26 mouse cellular contexts compared by ENCODE assay signal in genomic region chr17:84052437-84052836, GRCm38 (mm10).
DNase-seq lines count a peak whose midpoint lies in the region; ATAC-seq and TF ChIP-seq lines count a peak whose summit lies in the region.
"Had no signal": no experiment of that assay in that cellular context is flagged by ENCODE, and none has a peak within 500 bp of the region (broad histone marks: within the 10 kb centered on the region; RNA-seq: fewer than 3 reads in every experiment).

No protein-coding gene starts in this region.

- DNase-seq in cerebellum, postnatal 10 days, result peak; percentile 36 to 63
- DNase-seq in cerebellum, adult 11 months, result no peak
- DNase-seq in forebrain, embryonic 10.5 days (ENCODE audit: extremely low spot score, low spot score), result no peak
- no peak for DNase-seq in forebrain, postnatal 0 days
- peak; percentile 46 for DNase-seq in gastrocnemius, postnatal 14 days
- DNase-seq in gastrocnemius, adult 18-20 months (ENCODE audit: low spot score), result no peak
- DNase-seq in hindbrain, embryonic 10.5 days (ENCODE audit: low spot score), result no peak
- DNase-seq: adrenal gland, adult 2 months; adrenal gland, postnatal 10 days; adrenal gland, postnatal 25 days; B cell, adult 2 months; cerebellum, adult 11-12 months; cerebellum, adult 2 months; cerebellum, adult 9-10 months; cerebellum, postnatal 14 days; cerebellum, postnatal 36 days; embryo, embryonic 11 days had no signal

- H3K9me3 ChIP-seq in forebrain, embryonic 10.5 days, result peaks cover 10% of the 10 kb centered on the region; the same call in 1 of the 2 replicates
- 0 out of 2 replicates have a peak, but pooled peaks cover 3% of the 10 kb centered on the region for H3K9me3 ChIP-seq in forebrain, postnatal 0 days (ENCODE audit: low read length)
- peaks cover 3% of the 10 kb centered on the region; the same call in 1 of the 2 replicates for H3K9me3 ChIP-seq in hindbrain, embryonic 10.5 days
- H3K9me3 ChIP-seq in hindbrain, embryonic 13.5 days, result no peaks in the 10 kb centered on the region
- H3K9me3 ChIP-seq: forebrain, embryonic 15.5 days had no signal

- H3K27ac ChIP-seq in forebrain, embryonic 10.5 days, result peak overlapping the region; percentile 48
- no peak overlapping the region for H3K27ac ChIP-seq in forebrain, postnatal 0 days (ENCODE audit: low read depth, low read length)
- 0 out of 2 replicates have a peak overlapping the region, but pooled peaks have one; percentile 35 for H3K27ac ChIP-seq in hindbrain, embryonic 10.5 days
- H3K27ac ChIP-seq in hindbrain, embryonic 13.5 days, result no peak overlapping the region
- H3K27ac ChIP-seq: embryonic facial prominence, embryonic 12.5 days; forebrain, embryonic 13.5 days; forebrain, embryonic 15.5 days had no signal

- peaks cover 14% of the 10 kb centered on the region for H3K4me1 ChIP-seq in forebrain, embryonic 10.5 days
- no peaks in the 10 kb centered on the region for H3K4me1 ChIP-seq in forebrain, postnatal 0 days (ENCODE audit: insufficient read depth)
- peaks cover 21% of the 10 kb centered on the region for H3K4me1 ChIP-seq in hindbrain, embryonic 10.5 days (replicated peaks)
- H3K4me1 ChIP-seq in hindbrain, embryonic 13.5 days (replicated peaks), result 0 out of 2 replicates have a peak, but pooled peaks cover 4% of the 10 kb centered on the region
- H3K4me1 ChIP-seq: embryonic facial prominence, embryonic 12.5 days had no signal

- H3K27me3 ChIP-seq in forebrain, embryonic 10.5 days (ENCODE audit: poor library complexity, severe bottlenecking), result no peaks in the 10 kb centered on the region
- H3K27me3 ChIP-seq in forebrain, postnatal 0 days (ENCODE audit: insufficient read depth, low read length), result no peaks in the 10 kb centered on the region
- H3K27me3 ChIP-seq in hindbrain, embryonic 10.5 days (ENCODE audit: insufficient read depth, poor library complexity, severe bottlenecking), result no peaks in the 10 kb centered on the region
- no peaks in the 10 kb centered on the region for H3K27me3 ChIP-seq in hindbrain, embryonic 13.5 days
- H3K27me3 ChIP-seq: embryonic facial prominence, embryonic 12.5 days; forebrain, embryonic 13.5 days; forebrain, embryonic 15.5 days; Patski had no signal

- WGBS in forebrain, embryonic 10.5 days, result 84% methylated on average over 8 of the region's 8 CpGs
- WGBS in forebrain, postnatal 0 days, result 69% methylated on average over 8 of the region's 8 CpGs
- 87% methylated on average over 8 of the region's 8 CpGs for WGBS in hindbrain, embryonic 10.5 days
- 81% methylated on average over 8 of the region's 8 CpGs for WGBS in hindbrain, embryonic 13.5 days

- no peak overlapping the region for H3K4me2 ChIP-seq in forebrain, postnatal 0 days (ENCODE audit: low read depth)
- H3K4me2 ChIP-seq in hindbrain, embryonic 13.5 days, result no peak overlapping the region
- H3K4me2 ChIP-seq: embryonic facial prominence, embryonic 12.5 days; forebrain, embryonic 13.5 days; forebrain, embryonic 15.5 days had no signal

- ATAC-seq in forebrain, postnatal 0 days, result no peak
- ATAC-seq in hindbrain, embryonic 13.5 days (ENCODE audit: low FRiP score), result no peak
- ATAC-seq: activated CD4-positive, CD25-positive, alpha-beta regulatory T cell, adult 4 months; CD4-positive, CD25-positive, alpha-beta regulatory T cell, adult 4 months; forebrain, embryonic 13.5 days; forebrain, embryonic 15.5 days; Patski had no signal

- no peak overlapping the region for H3K9ac ChIP-seq in forebrain, postnatal 0 days
- H3K9ac ChIP-seq in hindbrain, embryonic 13.5 days, result no peak overlapping the region
- H3K9ac ChIP-seq: embryonic facial prominence, embryonic 12.5 days; forebrain, embryonic 13.5 days; forebrain, embryonic 15.5 days had no signal

- intact Hi-C loops in gastrocnemius, postnatal 14 days (cut with DNase I; ENCODE audit: low total_unique reads), result no loop called here

- H3K36me3 ChIP-seq in forebrain, embryonic 10.5 days (replicated peaks), result no peaks in the 10 kb centered on the region
- H3K36me3 ChIP-seq in forebrain, postnatal 0 days (ENCODE audit: insufficient read depth), result no peaks in the 10 kb centered on the region
- H3K36me3 ChIP-seq in hindbrain, embryonic 10.5 days, result no peaks in the 10 kb centered on the region
- no peaks in the 10 kb centered on the region for H3K36me3 ChIP-seq in hindbrain, embryonic 13.5 days
- H3K36me3 ChIP-seq: embryonic facial prominence, embryonic 12.5 days; forebrain, embryonic 15.5 days; G1E had no signal

- H3K4me3 ChIP-seq in forebrain, embryonic 10.5 days, result no peak overlapping the region
- no peak overlapping the region for H3K4me3 ChIP-seq in forebrain, postnatal 0 days (ENCODE audit: low read depth, low read length)
- H3K4me3 ChIP-seq in hindbrain, embryonic 10.5 days, result no peak overlapping the region
- no peak overlapping the region for H3K4me3 ChIP-seq in hindbrain, embryonic 13.5 days
- H3K4me3 ChIP-seq: embryonic facial prominence, embryonic 12.5 days; erythroblast, embryonic 14.5 days; forebrain, embryonic 13.5 days; forebrain, embryonic 15.5 days had no signal

- TF ChIP-seq CTCF in forebrain, postnatal 0 days (IDR thresholded peaks at IDR 0.05; ENCODE audit: low read depth), result no peak

Comparison
In these comparisons a context has a peak if more than half of its experiments do, and no peak if none do; other contexts are left out.
1. DNase-seq: peak in cerebellum, postnatal 10 days (2 of 2) and gastrocnemius, postnatal 14 days (single experiment); none in cerebellum, adult 11 months (single experiment), forebrain, embryonic 10.5 days (single experiment), forebrain, postnatal 0 days (single experiment), gastrocnemius, adult 18-20 months (single experiment) and hindbrain, embryonic 10.5 days (single experiment).
2. H3K27ac ChIP-seq: peak in forebrain, embryonic 10.5 days (single experiment) and hindbrain, embryonic 10.5 days (single experiment); none in forebrain, postnatal 0 days (single experiment) and hindbrain, embryonic 13.5 days (single experiment).